Mouse (Mus musculus) naive thymus-derived CD4-positive, alpha-beta T cell, adult 2 months (primary cell): ENCODE measurements around the gene Luc7l.
"Not testable (repeated sequence)": the region's sequence is repeated elsewhere in the genome, so short reads cannot be mapped to it uniquely, and the experiment has no call there.

Experiments used
- DNase-seq: peaks from one replicate; pipeline ENCODE4 v3.0.0-alpha.2; 2011; ENCODE audit warnings: low read depth

Gene Luc7l

GRCm38 (mm10) chr17:26253399-26253798 is 703 bp downstream of the Luc7l start:
- DNase-seq = no peak

- no peak for DNase-seq
Measured at GRCm38 (mm10) chr17:26255313-26255712, 2.6 kb downstream of the Luc7l start.

- DNase-seq = peak; percentile 38
Measured at GRCm38 (mm10) chr17:26261826-26262225, 9.1 kb downstream of the Luc7l start.

GRCm38 (mm10) chr17:26262384-26262783 is 9.7 kb downstream of the Luc7l start:
- DNase-seq = no peak

- DNase-seq = peak; percentile 32
Measured at GRCm38 (mm10) chr17:26268851-26269250, 16.2 kb downstream of the Luc7l start.

GRCm38 (mm10) chr17:26269577-26269976 is 16.9 kb downstream of the Luc7l start:
- DNase-seq = not testable (repeated sequence)

- DNase-seq = no peak
Measured at GRCm38 (mm10) chr17:26272586-26272985, 19.9 kb downstream of the Luc7l start.

GRCm38 (mm10) chr17:26275933-26276332 is 23.2 kb downstream of the Luc7l start:
- no peak for DNase-seq

GRCm38 (mm10) chr17:26276711-26277110 is 24.0 kb downstream of the Luc7l start:
- peak; percentile 70 for DNase-seq

- no peak for DNase-seq
Measured at GRCm38 (mm10) chr17:26286199-26286955, 33.7 kb downstream of the Luc7l start.

GRCm38 (mm10) chr17:26289475-26289874 is 36.8 kb downstream of the Luc7l start:
- DNase-seq = no peak

GRCm38 (mm10) chr17:26298318-26298717 is 45.6 kb downstream of the Luc7l start:
- not testable (repeated sequence) for DNase-seq

- peak; percentile 54 for DNase-seq
Measured at GRCm38 (mm10) chr17:26314291-26314690, 61.6 kb downstream of the Luc7l start.

GRCm38 (mm10) chr17:26315474-26315873 is 62.8 kb downstream of the Luc7l start:
- no peak for DNase-seq

- DNase-seq = no peak
Measured at GRCm38 (mm10) chr17:26318441-26318840, 65.7 kb downstream of the Luc7l start.
